24 mouse cellular contexts compared by ENCODE assay signal in genomic region chr6:108837958-108838357, GRCm38 (mm10). TPM values are rescaled to one million over a fixed set of nuclear protein-coding genes. Genes with fewer than 3 reads are reported as not detected.
DNase-seq lines count a peak whose midpoint lies in the region; ATAC-seq and TF ChIP-seq lines count a peak whose summit lies in the region.
"Had no signal": no experiment of that assay in that cellular context is flagged by ENCODE, and none has a peak within 500 bp of the region (broad histone marks: within the 10 kb centered on the region; RNA-seq: fewer than 3 reads in every experiment).

No protein-coding gene starts in this region.

- 80% methylated on average over 4 of the region's 4 CpGs for WGBS in heart, embryonic 11.5 days (ENCODE audit: insufficient replicate concordance)
- 39% methylated on average over 4 of the region's 4 CpGs for WGBS in small intestine, adult 2 months

- ATAC-seq in heart, embryonic 11.5 days (replicated peaks; ENCODE audit: insufficient number of reproducible peaks, low FRiP score, low TSS enrichment) = no peak
- ATAC-seq: activated CD4-positive, CD25-positive, alpha-beta regulatory T cell, adult 4 months; hindbrain, postnatal 0 days had no signal

- no peak for TF ChIP-seq CTCF in small intestine, adult 2 months (IDR thresholded peaks at IDR 0.05; ENCODE audit: extremely low read depth, insufficient read length, insufficient replicate concordance, low read depth, low read length)

- H3K4me3 ChIP-seq in heart, embryonic 11.5 days (ENCODE audit: low read depth, low read length) = no peak overlapping the region
- H3K4me3 ChIP-seq in small intestine, adult 2 months (ENCODE audit: low read depth, low read length) = no peak overlapping the region
- H3K4me3 ChIP-seq: embryonic facial prominence, embryonic 12.5 days; forebrain, embryonic 12.5 days; heart, embryonic 15.5 days; limb, embryonic 12.5 days; liver, embryonic 13.5 days; midbrain, embryonic 12.5 days; stomach, embryonic 15.5 days had no signal

- no peak overlapping the region for H3K4me2 ChIP-seq in heart, embryonic 11.5 days
- H3K4me2 ChIP-seq: embryonic facial prominence, embryonic 12.5 days; forebrain, embryonic 12.5 days; heart, embryonic 15.5 days; limb, embryonic 12.5 days; liver, embryonic 13.5 days; lung, embryonic 14.5 days; midbrain, embryonic 12.5 days; stomach, embryonic 15.5 days had no signal

- H3K9ac ChIP-seq in heart, embryonic 11.5 days (ENCODE audit: low read depth, low read length) = no peak overlapping the region
- H3K9ac ChIP-seq: embryonic facial prominence, embryonic 12.5 days; forebrain, embryonic 12.5 days; heart, embryonic 15.5 days; limb, embryonic 12.5 days; liver, embryonic 13.5 days; lung, embryonic 14.5 days; midbrain, embryonic 12.5 days; stomach, embryonic 15.5 days had no signal

- no peaks in the 10 kb centered on the region for H3K27me3 ChIP-seq in heart, embryonic 11.5 days (ENCODE audit: control insufficient read depth, insufficient read depth, low read length)
- H3K27me3 ChIP-seq in small intestine, adult 2 months (ENCODE audit: control insufficient read depth, insufficient read depth, low read length) = no peaks in the 10 kb centered on the region
- H3K27me3 ChIP-seq: embryonic facial prominence, embryonic 12.5 days; forebrain, embryonic 12.5 days; heart, embryonic 15.5 days; limb, embryonic 12.5 days; liver, embryonic 13.5 days; midbrain, embryonic 12.5 days; stomach, embryonic 15.5 days had no signal

- DNase-seq in heart, adult 11 months = peak; percentile 61
- peak; percentile 55 for DNase-seq in thymus, postnatal 0 days (ENCODE audit: low spot score)
- no peak for DNase-seq in thymus, postnatal 10 days (ENCODE audit: low spot score in 2 of 2)
- no peak for DNase-seq in adrenal gland, postnatal 10 days
- DNase-seq in MN1 (ENCODE audit: low spot score) = no peak
- DNase-seq: adrenal gland, postnatal 14 days; cerebellum, adult 2 months; cerebellum, postnatal 25 days; gastrocnemius, postnatal 36 days; kidney, adult 2 months; kidney, postnatal 10 days; liver, embryonic 13.5 days; lung, embryonic 14.5 days had no signal

- H3K4me1 ChIP-seq in heart, embryonic 11.5 days (ENCODE audit: control insufficient read depth, insufficient read depth, low read length) = no peaks in the 10 kb centered on the region
- H3K4me1 ChIP-seq in small intestine, adult 2 months (ENCODE audit: control insufficient read depth, insufficient read depth, insufficient read length, low read length) = peaks cover 39% of the 10 kb centered on the region
- H3K4me1 ChIP-seq: forebrain, embryonic 12.5 days; limb, embryonic 12.5 days; midbrain, embryonic 12.5 days had no signal

- TF ChIP-seq POLR2A in small intestine, adult 2 months (IDR thresholded peaks at IDR 0.05; ENCODE audit: low read depth, low read length) = no peak

- no peaks in the 10 kb centered on the region for H3K9me3 ChIP-seq in heart, embryonic 11.5 days (replicated peaks; ENCODE audit: control insufficient read depth, low read length)
- H3K9me3 ChIP-seq: embryonic facial prominence, embryonic 12.5 days; forebrain, embryonic 12.5 days; G1E; heart, embryonic 15.5 days; limb, embryonic 12.5 days; liver, embryonic 13.5 days; midbrain, embryonic 12.5 days; stomach, embryonic 15.5 days had no signal

- H3K36me3 ChIP-seq in heart, embryonic 11.5 days (ENCODE audit: control insufficient read depth, insufficient read depth, low read length) = peaks cover 3% of the 10 kb centered on the region; the same call in 1 of the 2 replicates
- H3K36me3 ChIP-seq in small intestine, adult 2 months (ENCODE audit: control insufficient read depth, insufficient read depth, low read length) = peaks cover 30% of the 10 kb centered on the region

- no peak overlapping the region for H3K27ac ChIP-seq in heart, embryonic 11.5 days (ENCODE audit: low read depth, low read length)
- H3K27ac ChIP-seq in small intestine, adult 2 months (ENCODE audit: insufficient read depth, low read depth, low read length) = peak overlapping the region; percentile 62
- H3K27ac ChIP-seq: embryonic facial prominence, embryonic 12.5 days; forebrain, embryonic 12.5 days; heart, embryonic 15.5 days; hindbrain, postnatal 0 days; limb, embryonic 12.5 days; liver, embryonic 13.5 days; midbrain, embryonic 12.5 days; stomach, embryonic 15.5 days had no signal

RNA-seq across cellular contexts. Expression of gene Edem1, which starts 9.5 kb away (rescaled TPM):
- 18.6 and 19.4 TPM in 2 replicates for polyA plus RNA-seq in heart, embryonic 11.5 days (2014; fragmentation: Nextera tagmentation; extraction: Ambion mirVana)
- polyA plus RNA-seq in thymus, postnatal 0 days (2015; fragmentation: Nextera tagmentation; extraction: Ambion mirVana) = 236 and 254 TPM in 2 replicates
- polyA plus RNA-seq in small intestine, adult 2 months (2012; rRNA removed) = 30.8 and 55.9 TPM in 2 replicates
- 10 to 100 TPM; 55.7 to 56.7 TPM for total RNA-seq in adrenal gland, postnatal 10 days (2021)

RNA-seq across cellular contexts. Expression of gene Arl8b, which starts 55.1 kb away (rescaled TPM):
- polyA plus RNA-seq in heart, embryonic 11.5 days (2014; fragmentation: Nextera tagmentation; extraction: Ambion mirVana) = 68.4 and 79.3 TPM in 2 replicates
- 60.9 and 75.9 TPM in 2 replicates for polyA plus RNA-seq in thymus, postnatal 0 days (2015; fragmentation: Nextera tagmentation; extraction: Ambion mirVana)
- 6.3 and 9.6 TPM in 2 replicates for polyA plus RNA-seq in small intestine, adult 2 months (2012; rRNA removed)
- total RNA-seq in adrenal gland, postnatal 10 days (2021) = 100 to 1,000 TPM; 101 to 103 TPM

Comparison
In these comparisons a context has a peak if more than half of its experiments do, and no peak if none do; other contexts are left out.
1. DNase-seq: peak in heart, adult 11 months (single experiment) and thymus, postnatal 0 days (single experiment); none in thymus, postnatal 10 days (0 of 2), adrenal gland, postnatal 10 days (single experiment) and MN1 (single experiment).